Mouse (Mus musculus): ENCODE results near the gene Lyplal1.

GRCm38 (mm10) chr1:186119856-186120255 lies 2.7 kb upstream of the Lyplal1 start:
- TF ChIP-seq CTCF (IDR thresholded peaks at IDR 0.05; ENCODE audit: control insufficient read depth, insufficient read depth, low read length) (no peak), POLR2A (IDR thresholded peaks at IDR 0.05; ENCODE audit: borderline replicate concordance, control insufficient read depth, low read depth, low read length) (no peak)
